Mouse (Mus musculus) gonadal fat pad, adult 2 months (tissue): ENCODE measurements around the gene Cxxc4. TPM values are rescaled to one million over a fixed set of nuclear protein-coding genes. Genes with fewer than 3 reads are reported as not detected.
"Not testable (repeated sequence)": the region's sequence is repeated elsewhere in the genome, so short reads cannot be mapped to it uniquely, and the experiment has no call there.

Experiments used
- DNase-seq: peaks from one replicate; pipeline ENCODE4 v3.0.0-alpha.2; 2012; ENCODE audit warnings: low read depth
- polyA plus RNA-seq: library from polyadenylated mRNA; depleted of rRNA; stranded (reverse); fragments of >200 nt; gene quantifications from 2 replicates; pipeline ENCODE4 v1.2.3, GENCODE M21; 2012; rRNA removed

Cxxc4 gene
- polyA plus RNA-seq = 0.77 and 0.82 TPM in 2 replicates

DNA sequence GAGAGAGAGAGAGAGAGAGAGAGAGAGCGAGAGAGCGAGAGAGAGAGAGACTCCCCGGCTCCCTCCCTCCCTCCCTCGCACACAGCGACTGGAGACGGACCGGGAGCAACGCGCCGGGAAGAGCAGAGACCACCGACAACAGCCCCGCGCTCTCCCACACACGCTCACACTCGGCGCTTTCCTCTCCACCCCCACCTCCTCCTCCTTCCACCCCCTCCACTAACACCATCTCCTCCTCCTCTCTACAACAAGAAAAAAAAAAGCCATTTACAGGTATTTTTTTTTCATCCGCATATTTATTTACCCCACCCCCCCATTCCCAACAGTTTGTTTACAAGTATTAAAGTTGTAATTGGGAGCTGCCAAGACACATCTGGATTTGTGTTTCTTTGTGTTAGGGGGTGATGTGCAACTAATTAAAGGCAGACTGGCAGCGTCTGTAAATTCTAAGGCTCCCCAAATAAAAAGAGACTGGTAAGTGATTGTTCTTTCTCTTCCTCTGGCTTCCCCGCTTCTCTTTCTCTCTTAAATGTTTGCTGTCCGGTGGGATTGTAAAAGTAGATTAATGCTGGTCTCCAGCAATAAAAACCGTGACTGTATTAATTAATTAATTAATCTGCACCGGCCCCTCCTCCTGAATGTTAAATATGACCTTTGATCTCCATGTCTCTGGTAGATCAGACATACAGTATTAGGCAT is at the start of gene Cxxc4:
Cxxc4 (plus strand) TSS at position 71 of the 699 bp plus-strand sequence.
- no peak for DNase-seq

DNA sequence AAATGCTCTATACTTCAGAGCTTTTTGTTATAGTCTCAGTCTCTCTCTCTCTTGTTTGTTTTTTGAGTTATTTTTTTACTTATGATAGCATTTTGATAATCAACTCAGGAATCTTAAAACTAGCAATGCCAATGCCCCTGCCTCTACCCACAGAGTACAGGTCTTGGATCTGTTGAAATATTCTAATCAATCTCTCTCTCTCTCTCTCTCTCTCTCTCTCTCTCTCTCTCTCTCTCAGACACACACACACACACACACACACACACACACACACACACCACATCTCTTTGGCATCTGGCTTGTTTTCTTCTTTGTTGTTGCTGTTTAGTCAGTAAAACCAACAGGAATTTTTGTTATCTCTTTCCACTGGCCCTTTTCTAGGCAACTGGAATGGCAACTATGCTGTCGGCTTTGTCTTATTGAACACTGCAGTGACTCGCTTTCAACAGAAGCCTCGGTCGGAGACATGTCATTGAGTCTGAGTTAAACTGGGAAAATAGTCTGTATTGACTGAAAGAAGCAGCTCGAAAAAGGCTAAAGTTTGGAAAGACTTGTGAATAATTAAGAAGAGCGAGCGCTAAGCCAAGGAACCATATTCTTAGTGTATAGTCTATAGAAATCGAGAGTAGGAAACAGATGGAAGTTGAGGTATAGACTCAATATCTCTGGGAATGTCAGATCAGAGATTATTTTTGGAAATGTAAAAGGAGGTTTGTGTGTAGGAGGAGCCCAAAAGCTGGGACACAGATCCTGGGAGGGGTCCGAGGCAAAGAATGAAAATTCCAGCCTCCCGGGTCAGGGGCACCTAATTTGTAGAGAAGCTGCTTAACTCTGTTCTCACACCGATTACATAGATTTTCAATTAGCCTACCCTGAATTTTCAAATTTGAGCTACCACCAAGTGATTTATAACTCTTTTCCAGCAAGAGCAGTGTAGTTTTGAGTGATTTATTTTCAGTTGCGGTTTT is 47.0 kb upstream of the Cxxc4 start:
- no peak for DNase-seq

DNA sequence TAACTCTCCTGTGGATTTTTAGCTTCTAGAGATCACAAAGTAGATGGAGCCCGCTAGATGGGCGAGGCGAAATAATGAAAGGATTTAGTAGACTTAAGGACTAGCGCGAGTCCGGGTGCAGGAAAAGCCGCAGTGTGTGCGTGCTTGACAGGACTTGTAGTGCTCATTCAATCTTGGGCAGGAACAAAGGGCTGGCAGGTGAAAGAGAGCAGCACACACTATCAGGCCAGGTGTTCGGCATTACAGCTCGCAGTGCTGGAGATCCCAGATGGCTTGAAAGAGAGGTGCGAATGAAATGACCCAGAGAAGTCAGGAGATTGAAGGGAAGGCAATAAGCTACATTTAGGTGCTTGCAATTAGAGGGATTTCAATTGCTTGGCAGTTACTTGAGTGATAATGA is 46.2 kb upstream of the Cxxc4 start:
- DNase-seq = no peak

DNA sequence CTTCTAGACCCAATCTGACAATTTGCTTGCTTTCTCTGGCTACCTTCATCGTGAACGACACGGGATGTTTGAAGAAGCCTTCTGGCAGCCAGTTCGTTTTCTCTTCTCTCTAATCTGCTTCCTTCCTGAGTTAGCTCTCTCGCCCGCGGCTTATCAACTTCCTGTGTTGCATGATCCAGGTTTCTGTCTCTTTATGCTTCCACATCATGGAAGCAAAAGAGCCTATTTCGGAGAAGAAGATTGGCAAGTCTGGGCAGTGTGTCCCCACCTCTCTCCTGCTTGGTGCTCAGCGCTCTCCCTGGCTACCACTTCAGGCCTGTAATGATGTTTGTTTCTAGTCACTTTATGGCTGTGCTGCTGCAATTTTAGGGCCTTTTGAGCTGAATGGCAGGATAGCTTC is 36.4 kb upstream of the Cxxc4 start:
- no peak for DNase-seq

DNA sequence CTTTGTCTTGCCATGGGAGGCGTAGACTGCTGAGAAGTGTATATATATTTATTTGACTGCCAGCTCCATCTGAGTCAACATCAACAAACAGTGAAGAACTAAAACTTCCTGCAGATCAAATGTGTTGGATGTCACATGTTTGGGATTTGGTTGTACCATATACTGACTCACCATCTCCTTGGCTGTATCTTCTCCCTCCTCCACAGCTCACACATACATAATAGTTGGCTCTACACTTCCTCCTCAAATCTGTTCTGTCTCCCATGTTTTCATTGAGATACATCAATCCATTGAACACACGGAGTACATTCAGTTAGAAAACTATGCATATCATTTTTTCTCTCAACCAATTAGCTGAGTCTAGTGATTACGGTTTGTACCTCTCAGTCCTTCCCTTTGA is 29.7 kb upstream of the Cxxc4 start:
- no peak for DNase-seq

DNA sequence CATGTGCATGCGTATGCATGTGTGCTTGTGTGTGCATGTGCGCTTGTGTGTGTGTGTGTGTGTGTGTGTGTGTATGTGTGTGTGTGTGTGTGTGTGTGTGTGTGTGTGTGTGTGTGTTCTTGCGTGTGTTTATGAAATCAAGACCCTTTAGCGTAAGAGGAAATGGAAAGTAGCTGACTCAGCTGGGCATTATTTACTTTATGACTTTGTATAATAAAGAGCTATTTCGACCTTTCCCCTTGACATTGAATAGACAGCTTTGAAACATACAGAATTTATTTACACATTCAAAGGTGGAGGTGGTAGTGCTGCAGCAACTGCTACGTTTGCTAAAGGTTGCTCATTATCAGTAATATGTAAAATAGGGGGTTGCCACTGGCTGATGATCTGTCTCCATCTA is 25.3 kb upstream of the Cxxc4 start:
- no peak for DNase-seq

DNA sequence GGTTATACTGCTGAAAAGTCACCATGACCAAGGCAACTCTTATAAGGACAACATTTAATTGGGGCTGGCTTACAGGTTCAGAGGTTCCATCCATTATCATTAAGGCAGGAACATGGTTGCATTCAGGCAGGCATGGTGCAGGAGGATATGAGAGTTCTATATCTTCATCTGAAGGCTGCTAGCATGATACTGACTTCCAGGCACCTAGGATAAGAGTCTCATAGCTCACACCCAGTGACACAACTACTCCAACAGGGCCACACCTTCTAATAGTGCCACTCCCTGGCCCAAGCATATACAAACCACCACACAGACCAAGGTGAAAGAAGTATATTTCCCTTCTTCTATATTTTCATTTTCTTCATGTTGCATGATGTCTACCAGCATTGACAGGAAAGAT is 16.4 kb upstream of the Cxxc4 start:
- not testable (repeated sequence) for DNase-seq

- no peak for DNase-seq
Observed at GRCm38 (mm10) chr3:134221002-134221401, 15.3 kb upstream of the Cxxc4 start.

DNA sequence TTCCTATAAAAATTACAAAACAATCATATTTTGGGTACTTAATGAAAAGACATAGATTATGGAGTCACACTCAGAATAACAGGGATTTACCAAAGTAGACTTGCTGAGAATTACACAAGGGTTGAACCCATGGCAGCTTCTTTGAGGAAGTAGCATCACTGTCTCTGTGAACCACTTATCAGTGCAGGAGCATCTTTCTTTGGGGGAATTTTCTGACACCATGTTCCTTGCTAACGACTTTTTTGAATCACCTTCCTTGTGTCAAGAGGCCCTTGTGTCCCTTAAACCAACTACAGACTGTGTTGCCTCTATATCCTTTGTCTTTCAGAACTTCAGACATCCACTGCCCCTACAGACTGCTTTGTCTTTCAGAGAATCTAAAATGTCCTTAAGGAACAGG is 13.7 kb upstream of the Cxxc4 start:
- DNase-seq = no peak

DNA sequence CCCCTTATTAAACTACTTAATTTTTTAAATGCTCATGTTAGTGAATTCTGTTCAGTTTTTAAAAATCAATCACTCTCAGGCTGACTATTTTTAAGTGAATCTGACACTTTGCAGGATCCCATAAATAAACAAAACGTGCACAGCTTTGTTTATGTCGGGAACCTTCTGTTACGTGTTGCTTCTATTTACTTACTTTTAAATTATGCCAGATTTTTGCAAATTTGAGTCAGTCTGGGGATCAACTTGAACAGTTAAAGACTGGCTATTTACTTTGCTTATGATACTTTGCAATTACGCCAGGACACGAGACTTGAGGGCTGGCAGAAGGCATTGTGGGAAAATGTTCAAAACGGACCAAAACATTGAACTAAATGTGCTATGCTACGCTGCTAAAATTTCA is 12.3 kb upstream of the Cxxc4 start:
- DNase-seq = no peak

DNA sequence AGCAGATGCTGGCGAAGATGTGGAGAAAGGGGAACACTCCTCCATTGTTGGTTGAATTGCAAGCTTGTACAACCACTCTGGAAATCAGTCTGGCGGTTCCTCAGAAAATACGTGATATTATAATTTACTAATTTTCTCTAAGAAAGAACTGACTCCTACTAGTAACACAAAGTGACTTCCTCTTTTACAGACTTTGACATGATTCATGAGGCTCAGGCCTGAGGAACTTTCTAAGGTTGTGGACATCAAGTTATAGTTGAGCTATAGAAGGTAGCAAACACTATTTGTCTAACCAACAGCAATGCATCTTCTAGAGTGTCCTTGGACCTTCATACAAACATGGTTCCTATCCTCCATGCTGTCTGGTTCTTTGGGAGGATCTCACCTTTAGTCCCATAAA is 10.4 kb upstream of the Cxxc4 start:
- no peak for DNase-seq

GRCm38 (mm10) chr3:134232753-134233152 is 3.5 kb upstream of the Cxxc4 start:
- no peak for DNase-seq

GRCm38 (mm10) chr3:134235491-134236413 is 532 bp upstream of the Cxxc4 start:
- no peak for DNase-seq

GRCm38 (mm10) chr3:134237113-134237805 is 975 bp downstream of the Cxxc4 start:
- no peak for DNase-seq

DNA sequence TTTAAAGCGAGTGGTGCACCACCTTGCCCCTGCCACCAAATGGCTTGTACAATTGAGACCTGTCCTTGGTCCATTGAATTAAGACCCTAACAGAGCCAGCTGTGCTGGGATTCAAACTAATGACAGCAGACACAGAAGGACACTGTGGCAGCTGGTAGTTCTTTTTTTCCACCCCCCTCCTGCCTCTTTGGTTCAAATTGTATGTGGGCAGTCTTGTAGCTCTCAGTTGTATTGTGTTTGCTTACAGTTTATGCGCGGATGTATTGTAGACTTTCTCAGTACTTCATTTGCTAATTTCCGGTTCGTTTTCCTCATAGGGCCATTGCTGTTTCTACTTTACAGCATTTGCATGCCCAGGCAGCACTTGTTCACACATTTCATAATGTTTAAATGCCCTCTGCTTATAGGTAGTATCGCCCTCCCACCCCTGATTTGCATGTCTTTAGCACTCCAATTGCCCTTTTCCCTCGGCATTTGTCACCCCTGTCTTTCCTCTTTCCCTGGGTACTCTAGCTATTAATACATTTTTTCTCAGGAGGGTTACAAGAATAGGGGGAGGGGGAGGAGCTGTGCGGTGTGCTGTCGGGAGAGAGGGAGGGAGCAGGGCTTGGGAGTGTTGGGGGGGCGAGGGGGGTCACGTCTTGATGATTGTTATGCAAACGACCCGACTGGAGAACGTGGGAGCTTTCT is 2.5 kb downstream of the Cxxc4 start:
- no peak for DNase-seq

- DNase-seq = no peak
Observed at GRCm38 (mm10) chr3:134239321-134239970, 3.2 kb downstream of the Cxxc4 start.

- no peak for DNase-seq
Observed at GRCm38 (mm10) chr3:134239971-134240717, 3.9 kb downstream of the Cxxc4 start.

DNA sequence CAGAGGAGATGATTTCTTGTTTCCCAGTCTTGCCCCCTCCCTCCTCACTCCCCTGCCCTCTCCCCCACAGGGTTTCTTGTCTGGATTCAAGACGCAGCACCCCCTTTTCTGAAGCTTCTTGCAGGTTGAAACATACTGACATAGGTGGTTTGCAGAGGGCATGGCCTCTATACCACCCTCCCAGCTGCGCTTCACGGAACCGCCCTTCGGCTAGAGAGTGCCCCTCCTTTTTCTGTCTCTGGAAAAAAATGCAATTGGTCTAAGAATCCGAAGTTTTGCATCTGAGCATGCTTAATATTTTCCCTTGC is 4.4 kb downstream of the Cxxc4 start:
- no peak for DNase-seq

DNA sequence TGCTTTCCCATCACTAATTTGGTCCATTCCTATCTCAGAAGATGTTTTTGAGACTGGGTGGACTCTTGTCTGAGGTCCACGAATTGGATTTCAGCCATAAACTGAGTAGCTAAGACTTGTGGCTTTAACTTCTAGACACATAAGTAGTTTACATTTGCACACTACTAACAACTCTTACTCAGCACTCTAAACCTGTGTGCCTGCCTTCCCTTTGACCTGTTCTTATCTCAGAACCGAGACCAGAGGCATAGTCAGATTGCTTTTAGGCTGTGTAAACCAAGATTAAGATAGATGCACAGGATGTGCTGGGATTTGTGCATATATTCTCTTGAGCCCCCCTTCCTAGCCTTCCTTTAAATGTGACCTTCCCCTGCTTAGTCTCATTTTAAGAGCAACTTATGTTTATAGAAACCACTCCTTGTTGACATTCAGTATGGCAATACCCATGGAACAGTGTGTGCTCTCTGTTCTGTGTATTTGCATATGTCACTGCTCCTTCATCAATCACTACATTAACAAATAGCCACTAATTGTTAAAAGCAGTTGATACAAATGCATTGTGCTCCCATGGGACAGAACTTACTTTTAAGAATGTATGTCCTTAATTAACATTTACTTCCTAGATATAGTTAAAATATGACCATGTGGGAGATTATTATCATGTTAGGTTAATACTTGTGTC is 7.0 kb downstream of the Cxxc4 start:
- DNase-seq = no peak
